Mouse (Mus musculus) gastrocnemius, postnatal 36 days (tissue): ENCODE data around the gene Bard1. TPM values are rescaled to one million over a fixed set of nuclear protein-coding genes. Genes with fewer than 3 reads are reported as not detected.

Experiments used
- DNase-seq, 2 experiments: peaks; one replicate each; pipeline ENCODE4 v3.0.0; 2022
- intact Hi-C: fragments of 180-260 bp; cut with DNase I; formaldehyde crosslinking; loops from one replicate; pipeline ENCODE4 v1.15.1; 2025
- total RNA-seq, 2 experiments: library from RNA; stranded (reverse); gene quantifications; 2 replicates each; pipeline ENCODE4 v1.2.3; 2021

Gene Bard1
- total RNA-seq, 2 experiments from 2014 or later = 0.20 to 0.23 TPM

- intact Hi-C loops = no loop called here
Measured at GRCm38 (mm10) chr1:71055454-71055853, 47.5 kb downstream of the Bard1 start.

GRCm38 (mm10) chr1:71052756-71053155 lies 50.2 kb downstream of the Bard1 start:
- intact Hi-C loops = no loop called here
- DNase-seq = no peak

More at GRCm38 (mm10) chr1:71055454-71055853, 47.5 kb downstream of the Bard1 start:
- DNase-seq = no peak

DNA sequence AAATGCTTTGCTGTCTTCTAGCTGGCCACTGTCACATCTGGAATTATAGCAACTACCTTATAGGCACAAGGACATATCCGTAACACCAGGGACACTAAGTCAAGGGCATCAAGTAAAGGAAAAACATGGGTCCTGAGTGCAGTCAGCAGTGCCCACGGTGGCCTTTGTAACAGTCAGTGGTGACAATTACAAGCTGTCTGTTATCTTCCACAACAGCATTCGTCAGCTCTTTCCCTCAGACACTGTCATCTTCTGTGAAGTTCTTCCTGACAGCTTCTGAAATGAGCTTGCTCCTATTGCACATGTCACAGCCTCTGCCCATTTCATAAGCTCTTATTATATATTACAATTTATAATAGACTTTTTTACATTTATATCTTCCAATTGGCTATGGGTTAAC lies 50.7 kb downstream of the Bard1 start:
- intact Hi-C loops = no loop called here
- DNase-seq = no peak

- no peak for DNase-seq
- intact Hi-C loops = no loop called here
Measured at GRCm38 (mm10) chr1:71045141-71045540, 57.8 kb downstream of the Bard1 start.

DNA sequence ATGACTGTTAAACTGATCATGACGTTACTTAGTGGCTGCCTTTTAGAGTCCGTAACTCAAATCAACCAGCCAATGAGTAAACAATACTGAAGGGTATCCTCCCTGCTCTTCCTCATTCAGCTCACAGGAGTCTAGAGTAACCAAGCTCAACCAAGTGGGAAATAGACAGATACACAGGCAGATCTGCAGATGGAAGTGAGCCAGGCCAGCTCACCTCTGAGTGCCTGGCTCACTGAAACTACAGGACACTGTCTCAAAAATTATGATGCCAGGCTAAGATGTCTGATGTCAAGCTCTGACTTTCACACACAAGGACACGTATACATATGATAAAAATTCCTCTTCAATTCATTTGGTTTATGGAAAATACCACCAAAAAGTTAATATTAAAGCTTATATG lies 59.0 kb downstream of the Bard1 start:
- DNase-seq = no peak
- intact Hi-C loops = no loop called here

DNA sequence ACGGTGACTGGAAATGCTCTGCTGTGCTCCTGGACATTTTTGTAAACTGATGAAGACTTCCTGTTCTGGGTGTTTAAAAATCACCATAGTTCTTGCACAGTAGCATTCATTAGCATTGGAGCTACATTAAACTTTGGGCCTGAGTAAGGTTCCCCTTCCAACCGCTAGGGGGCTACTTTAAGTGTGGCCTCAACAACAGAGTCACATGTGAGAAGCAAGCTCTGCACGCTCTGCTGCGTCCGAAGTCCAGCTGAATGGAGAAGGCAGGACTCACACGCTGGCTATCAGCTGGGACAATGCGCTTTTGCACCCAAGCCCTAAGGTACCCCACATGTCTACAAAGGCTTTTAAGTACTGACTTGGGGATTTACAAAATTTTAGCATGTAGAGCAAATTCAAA lies 65.9 kb downstream of the Bard1 start:
- no peak for DNase-seq
- intact Hi-C loops = no loop called here

GRCm38 (mm10) chr1:71035565-71035964 lies 67.4 kb downstream of the Bard1 start:
- intact Hi-C loops = no loop called here

DNA sequence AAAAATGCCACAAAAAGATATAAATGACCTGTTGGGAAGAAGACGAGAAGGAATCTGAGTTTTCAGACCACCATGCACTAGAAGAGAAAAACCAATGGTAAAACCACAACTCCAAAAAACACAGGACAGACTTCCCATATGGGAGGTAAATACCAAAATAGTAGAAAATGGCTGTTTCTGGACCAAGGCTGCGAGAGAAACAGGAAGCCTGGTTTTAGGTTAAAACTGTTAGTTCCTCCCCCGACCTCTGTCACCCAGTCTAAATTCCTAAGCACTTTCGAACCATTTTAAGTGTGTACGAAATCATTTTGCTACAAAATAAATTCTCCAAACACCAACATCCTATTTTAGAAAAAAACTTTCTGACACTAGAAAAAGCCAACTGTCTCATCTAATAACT lies 80.2 kb downstream of the Bard1 start:
- intact Hi-C loops = no loop called here
- DNase-seq = no peak

More at GRCm38 (mm10) chr1:71035565-71035964, 67.4 kb downstream of the Bard1 start:
- DNase-seq = no peak

GRCm38 (mm10) chr1:71014345-71014744 lies 88.6 kb downstream of the Bard1 start:
- intact Hi-C loops = no loop called here
- no peak for DNase-seq

DNA sequence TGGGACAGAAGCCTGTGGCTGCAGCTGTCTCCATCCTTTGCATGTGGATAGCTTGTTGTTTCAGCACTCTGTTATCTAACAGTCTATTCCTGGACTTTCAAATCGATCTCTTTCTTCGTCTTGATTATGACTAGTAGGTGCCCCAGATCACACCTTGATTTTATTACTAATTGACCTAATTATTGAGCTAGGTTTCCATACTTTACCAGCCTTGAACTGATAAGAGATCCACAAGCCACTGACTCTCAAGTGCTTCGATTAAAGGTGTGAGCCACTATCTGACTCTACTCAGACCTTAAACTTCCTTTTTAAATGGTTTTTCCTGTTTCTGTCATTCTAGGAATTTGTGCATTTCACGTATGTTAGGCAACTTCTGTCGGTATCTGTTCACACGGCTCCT lies 96.9 kb downstream of the Bard1 start:
- intact Hi-C loops = no loop called here
- no peak for DNase-seq

DNA sequence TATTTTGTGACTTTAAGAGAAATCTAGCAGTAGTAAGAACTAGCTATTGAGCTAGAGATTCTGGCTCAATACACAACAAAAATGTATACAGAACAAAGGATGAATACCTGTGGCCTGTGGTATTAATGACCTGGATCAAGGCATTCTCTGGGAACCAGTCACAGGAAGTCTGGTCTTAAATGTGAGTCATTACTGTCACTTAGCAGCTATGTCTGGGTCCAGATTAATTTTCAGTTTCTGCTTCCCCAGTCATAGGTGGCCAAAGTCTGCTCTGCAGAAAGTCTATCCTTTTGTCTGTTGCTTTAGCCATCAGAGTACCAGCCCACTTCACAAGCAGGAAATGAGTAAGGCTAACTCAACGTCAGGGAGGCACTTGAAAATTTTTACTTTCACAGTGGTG lies 98.8 kb downstream of the Bard1 start:
- intact Hi-C loops = no loop called here
- DNase-seq = no peak

GRCm38 (mm10) chr1:71003741-71004140 lies 99.2 kb downstream of the Bard1 start:
- intact Hi-C loops = no loop called here
- no peak for DNase-seq

- intact Hi-C loops = no loop called here
- no peak for DNase-seq
Measured at GRCm38 (mm10) chr1:70997377-70997993, 105.5 kb downstream of the Bard1 start.

DNA sequence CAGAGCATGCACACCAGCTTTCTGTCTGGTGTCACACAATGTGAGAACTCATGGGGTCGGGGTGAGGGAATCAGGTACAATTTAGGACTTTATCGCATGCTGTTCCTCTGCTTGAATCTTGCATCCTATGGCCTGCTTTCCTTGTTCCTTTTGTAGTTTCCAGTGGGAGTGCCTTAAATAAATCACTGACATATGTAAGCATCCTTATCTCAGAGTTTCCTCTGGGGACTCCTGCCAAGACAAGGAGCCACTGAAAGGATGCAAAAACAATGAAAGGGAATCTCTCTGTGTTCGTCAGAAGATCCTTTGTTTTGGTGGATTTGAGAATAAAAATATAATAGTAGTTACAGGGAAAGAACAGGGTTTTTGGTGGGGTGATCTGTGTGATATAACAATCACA lies 106.2 kb downstream of the Bard1 start:
- intact Hi-C loops = no loop called here

More for the DNA sequence above, 106.2 kb downstream of the Bard1 start:
- DNase-seq = no peak
